Mouse (Mus musculus) spleen, adult 12 weeks (tissue): ENCODE data around the gene Bckdha.

Source experiments
- DNase-seq: peaks from one replicate; pipeline ENCODE4 v3.0.0; 2022; ENCODE audit warnings: low spot score

Gene Bckdha

DNA sequence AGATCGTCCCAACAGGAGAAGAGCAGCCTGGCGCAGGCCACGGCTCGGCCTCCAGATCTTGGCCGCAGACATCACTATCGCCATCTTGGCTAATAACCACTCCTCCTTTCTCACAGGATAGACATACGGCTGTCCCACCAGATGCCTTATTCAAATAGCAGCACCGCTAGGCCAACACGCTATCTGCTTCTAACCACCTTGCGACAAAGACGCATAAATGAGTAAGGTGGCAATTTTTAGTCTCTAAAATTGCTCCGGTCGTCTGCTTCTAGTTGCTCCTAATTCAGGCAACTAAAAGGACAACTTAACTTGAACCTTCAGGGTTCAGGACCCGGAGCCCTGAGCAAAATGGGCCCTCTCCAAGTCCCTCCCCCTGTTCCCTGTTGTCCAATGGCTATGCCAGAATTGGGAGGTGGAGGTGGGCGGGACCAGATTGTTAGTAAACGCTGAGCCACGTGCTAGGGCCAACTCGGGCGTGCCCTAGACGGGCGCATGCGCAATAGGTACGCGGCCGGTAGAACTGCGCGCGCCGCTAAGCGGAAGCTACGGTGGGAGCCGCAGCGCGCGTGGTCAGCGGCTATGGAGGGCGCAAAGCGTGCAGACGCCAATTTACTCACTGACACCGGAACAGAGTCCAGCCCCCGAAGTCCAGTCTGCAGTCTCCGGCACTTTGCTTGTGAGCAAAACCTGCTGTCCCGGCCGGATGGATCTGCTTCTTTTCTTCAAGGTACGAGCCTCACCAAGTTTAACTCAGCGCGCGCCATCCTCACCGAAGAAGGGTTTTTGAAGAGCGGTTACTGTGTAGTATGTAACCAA lies at the start of gene Bckdha, which contains the start of gene Exosc5:
Gene Bckdha, minus strand, starts transcription at position 325 of the 816 bp plus-strand sequence.
Gene Exosc5, plus strand, starts transcription at position 508 of the 816 bp plus-strand sequence.
- DNase-seq: peak; percentile 97

DNA sequence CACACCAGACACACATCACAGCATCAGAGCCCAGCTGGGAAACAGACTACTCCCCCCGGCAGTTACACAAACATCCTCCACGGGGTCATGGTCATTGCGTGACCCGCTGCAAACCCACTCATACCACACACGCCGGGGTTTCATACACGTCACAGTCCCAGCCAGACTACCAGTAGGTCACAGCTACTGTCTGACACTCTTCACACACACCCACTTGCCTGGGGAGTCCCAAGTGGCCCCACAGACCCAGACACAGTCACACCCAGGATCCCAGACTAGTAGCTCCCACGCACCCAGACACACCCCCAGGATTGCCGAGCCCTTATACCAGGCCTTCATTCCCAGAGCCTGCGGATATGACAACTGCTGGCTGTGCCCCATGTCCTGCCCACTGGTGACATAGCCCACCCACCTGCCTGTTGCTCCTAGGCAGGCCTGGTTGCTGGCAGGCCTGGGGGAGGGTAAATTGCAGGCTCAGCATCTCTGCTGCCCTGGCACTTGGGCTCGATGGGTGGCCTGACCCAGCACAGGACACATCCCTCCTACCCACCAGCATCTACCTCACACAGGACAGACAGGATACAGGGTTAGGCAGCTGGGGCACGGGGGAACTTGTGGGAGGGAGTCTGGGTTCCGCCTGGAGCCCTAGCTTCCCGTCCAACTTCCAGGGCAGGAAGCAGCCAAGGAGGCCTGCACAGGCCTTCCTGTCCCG lies 49.0 kb upstream of the Bckdha start:
- no peak for DNase-seq

DNA sequence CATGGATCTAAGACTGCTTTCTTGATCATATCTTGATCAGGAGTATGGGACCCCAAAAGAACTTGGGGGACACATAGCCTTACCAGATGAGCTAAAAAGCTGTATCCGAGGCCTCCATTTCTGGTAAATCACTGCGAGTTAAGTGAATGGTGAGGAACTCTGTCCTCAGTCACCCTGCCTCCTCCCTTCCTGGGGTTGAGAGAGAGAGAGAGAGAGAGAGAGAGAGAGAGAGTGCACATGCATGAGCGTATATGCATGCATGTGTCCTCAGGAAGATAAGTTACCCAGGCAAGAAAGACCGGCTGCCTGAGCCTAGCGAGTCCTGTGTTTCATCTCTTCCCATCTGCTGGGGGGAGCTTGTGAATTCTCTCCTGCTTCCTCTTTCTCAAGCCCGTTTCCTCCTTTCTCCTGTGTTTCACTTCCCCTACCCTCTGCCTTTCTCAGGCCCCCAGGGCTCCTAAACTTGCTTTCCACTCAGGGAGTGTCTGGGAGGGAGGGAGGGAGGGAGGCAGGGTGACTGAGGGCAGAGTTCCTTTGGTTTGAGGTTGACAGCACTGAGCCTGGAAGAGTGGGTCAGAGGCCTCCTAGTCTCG lies 47.9 kb upstream of the Bckdha start:
- no peak for DNase-seq

DNA sequence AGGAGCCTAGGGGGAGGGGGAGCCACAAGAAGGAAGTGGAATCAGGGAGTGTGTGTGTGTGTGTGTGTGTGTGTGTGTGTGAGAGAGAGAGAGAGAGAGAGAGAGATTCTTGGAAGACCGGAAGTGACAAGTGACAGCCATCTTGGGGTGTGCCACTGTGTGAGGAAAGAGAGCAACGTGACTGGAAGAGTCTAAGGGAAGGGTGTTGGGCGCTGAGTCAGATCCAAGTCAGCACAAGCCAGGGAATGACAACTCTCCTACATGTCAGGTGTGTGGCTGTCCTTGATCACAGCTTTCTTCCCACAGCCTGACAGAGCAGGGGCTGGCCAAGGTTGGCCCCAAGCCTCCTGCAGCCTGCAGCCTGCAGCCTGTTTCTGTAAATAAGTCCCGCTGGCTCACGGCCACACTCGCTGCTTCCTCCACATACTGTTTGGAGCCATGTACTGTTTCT lies 47.0 kb upstream of the Bckdha start:
- DNase-seq: no peak

DNA sequence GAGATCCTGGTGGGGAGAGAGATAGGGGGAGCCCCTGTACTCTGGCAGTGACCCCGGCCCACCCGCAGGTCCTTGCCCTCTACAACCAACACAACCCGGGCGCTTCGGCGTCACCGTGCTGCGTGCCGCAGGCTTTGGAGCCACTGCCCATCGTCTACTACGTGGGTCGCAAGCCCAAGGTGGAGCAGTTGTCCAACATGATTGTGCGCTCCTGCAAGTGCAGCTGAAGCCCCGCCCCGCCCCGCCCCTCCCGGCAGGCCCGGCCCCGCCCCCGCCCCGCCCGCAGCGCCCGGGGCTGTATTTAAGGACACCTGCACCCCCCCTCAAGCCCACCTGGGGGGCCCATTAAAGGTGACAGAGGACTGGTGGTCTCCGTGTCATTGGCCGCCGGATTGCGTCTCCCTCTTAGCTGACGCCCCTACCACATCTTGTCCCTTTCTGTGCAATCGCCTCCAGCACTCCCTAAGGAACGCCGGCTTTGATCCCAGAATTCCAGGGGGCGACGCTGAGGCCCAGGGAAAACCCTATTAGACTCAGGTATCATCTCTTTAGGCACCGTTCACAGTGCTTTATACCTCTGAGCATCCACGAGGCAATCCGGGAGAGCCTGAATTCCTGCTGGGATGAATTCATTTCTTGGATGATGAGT lies 46.1 kb upstream of the Bckdha start:
- no peak for DNase-seq

DNA sequence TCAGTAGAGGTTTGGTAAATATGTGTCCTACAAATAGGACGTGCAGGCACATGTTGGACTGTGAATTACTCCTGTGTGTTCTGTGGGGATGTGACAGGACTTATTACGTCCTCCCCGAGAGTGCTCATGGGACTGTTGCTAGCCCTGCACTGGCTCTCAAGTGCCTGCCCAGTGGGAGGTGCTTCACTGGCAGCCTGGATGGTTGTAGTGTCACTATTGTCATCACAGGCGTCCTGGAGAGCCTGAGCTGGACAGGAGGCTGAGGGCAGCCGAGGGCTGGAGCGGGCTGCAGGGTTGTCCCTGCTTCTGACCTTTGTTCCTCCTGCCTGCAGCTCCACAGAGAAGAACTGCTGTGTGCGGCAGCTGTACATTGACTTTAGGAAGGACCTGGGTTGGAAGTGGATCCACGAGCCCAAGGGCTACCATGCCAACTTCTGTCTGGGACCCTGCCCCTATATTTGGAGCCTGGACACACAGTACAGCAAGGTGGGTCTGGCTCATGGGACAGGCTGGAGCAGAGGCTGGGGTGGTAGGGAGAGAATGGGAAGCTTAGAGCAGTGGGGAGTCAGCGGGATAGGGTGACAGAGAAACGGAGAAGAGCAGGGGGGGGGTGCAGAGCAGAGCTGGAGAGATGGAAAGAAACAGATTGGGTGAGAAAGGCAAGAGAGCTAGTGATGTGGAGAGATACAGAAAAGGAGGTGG lies 45.2 kb upstream of the Bckdha start:
- DNase-seq: no peak

DNA sequence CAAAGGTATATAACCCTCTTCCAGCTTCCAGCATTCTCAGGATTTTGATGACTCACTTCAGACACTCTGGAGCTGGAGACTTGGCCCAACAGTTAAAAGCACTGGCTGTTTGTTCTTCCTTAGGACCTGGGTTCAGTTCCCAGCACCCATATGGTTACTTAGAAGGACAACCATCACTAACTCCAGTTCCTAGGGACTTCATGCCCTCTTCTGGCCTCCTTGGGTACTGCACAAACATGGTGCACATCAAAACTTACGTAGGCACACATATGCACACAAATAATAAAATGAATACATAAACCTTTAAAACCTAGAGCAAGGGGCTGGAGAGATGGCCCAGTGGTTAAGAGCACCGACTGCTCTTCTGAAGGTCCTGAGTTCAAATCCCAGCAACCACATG lies 43.6 kb upstream of the Bckdha start:
- DNase-seq: no peak

DNA sequence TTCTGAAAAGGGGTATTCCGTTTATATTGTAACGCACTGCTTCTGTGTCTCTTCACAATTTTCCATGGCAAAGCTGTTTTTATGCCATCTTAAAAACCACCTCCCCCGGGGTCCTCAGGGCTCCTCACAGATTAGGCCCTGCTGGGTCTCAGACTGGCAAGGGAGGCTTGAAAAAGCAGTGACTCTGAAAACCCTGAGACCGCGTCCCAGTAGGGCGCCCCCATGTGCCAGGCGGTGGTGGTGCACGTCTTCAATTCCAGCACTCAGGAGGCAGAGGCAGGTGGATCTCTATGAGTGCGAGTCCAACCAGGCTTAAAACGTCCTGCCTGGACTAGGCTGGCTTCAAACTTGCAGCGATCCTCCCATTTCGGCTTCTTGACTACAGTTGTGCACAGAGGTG lies 42.0 kb upstream of the Bckdha start:
- no peak for DNase-seq

DNA sequence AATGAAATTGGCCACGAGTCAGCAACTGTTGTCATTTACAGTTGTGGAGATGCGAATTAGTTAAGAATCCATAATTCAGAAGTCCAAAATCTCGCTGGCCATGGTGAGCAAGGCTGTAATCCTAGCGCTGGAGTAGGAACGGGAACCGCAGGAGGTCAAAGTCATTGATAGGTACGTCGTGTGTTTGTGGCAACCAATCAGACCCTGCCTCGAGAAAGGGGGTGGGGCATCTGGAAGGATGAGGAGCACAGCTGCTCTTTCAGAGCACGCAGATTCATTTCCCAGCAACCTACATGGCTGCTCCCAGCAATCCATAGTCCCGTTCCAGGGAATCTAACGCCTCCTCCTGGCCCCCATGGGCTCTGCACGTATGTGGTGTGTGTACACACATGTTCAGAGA lies 41.1 kb upstream of the Bckdha start:
- no peak for DNase-seq

DNA sequence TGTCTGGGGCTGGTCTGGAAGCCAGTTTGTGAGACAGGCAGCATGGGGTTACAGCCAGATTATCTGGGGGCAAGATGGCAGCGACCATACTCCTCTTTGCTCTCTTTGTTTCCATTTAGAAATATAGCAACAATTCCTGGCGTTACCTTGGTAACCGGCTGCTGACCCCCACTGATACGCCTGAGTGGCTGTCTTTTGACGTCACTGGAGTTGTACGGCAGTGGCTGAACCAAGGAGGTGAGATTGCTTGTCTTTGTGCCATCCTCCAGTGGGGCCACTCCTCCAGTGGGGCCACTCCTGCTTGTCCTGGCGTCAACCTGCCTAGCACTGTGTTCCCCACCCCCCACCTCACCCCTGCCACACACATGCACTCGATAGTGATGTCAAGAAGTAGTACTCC lies 35.3 kb upstream of the Bckdha start:
- DNase-seq: no peak

DNA sequence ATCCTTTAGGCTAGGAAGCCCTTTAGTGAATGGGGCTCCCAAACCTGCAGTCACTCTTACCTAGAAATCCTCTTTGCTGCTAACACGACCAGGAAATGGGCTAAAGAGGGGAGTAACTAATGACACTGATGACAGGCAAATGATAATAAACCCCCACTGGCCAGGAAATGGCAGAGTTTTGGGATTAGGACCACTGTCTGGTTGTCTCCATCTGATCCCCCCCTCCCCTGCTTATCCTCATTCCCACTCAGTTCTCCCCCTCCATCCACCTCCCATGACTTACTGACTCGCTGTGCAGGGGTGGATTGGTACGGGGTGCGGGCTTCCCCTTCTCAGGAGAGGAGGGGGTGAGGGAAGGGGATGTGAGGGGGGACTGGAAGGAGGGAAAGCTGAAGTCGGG lies 31.3 kb upstream of the Bckdha start:
- no peak for DNase-seq

DNA sequence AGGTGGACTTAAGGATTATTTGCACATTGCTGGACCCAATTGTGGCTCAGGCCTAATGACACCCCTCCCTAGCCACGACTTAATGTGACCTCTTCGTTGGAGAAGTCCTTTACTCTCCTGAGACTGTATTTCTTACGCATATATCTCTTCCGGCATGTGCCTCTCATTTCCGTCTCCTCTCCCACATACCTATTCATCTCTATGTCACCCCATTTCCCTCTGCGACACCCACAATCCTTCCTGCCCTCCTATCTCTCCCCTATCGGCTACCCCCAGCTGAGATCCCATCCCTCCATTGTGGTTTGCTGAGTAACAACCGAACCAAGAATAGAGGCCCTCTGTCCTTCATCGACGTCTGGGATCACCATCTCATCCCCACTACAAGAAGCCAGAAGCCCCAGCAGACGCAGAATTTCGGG lies 30.8 kb upstream of the Bckdha start:
- DNase-seq: no peak

DNA sequence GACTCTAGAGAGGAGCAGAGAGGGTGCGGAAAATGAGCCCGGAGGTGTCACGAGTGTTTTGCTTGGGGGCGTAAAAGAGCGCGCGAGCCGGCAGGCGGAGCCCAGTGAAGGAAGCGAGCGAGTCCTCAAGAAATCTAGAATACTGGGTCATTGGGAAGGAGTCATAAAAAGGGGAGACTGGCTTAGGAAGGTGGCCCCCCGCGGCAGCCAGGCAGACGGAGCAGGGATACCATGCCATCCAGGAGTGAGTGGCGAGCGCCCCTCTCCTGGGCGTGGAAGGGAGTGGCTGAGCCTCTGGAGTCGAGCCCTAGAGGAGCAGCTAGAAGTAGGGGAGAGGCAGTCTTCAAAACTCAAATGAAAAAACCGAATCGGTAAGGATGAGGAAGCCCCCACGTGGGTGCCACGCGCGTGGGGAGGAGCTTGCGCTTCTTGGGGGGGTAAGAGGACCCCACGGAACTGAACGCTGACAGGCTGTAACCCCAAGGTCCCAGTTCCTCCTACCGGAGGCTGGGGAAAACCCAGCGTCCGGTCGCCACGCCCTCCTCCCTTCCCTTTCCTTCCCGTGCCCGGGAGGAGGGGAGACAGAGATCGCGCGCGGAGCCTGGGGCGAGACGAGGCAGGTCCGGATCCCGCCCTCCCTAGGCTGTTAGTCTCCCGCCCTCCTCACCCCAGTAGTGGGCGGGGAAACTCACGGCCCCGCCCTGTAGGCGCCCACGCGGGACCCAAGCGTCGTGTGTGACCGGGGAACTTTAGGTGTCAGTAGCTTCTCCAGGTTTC lies 30.2 kb upstream of the Bckdha start:
- peak; percentile 79 for DNase-seq

DNA sequence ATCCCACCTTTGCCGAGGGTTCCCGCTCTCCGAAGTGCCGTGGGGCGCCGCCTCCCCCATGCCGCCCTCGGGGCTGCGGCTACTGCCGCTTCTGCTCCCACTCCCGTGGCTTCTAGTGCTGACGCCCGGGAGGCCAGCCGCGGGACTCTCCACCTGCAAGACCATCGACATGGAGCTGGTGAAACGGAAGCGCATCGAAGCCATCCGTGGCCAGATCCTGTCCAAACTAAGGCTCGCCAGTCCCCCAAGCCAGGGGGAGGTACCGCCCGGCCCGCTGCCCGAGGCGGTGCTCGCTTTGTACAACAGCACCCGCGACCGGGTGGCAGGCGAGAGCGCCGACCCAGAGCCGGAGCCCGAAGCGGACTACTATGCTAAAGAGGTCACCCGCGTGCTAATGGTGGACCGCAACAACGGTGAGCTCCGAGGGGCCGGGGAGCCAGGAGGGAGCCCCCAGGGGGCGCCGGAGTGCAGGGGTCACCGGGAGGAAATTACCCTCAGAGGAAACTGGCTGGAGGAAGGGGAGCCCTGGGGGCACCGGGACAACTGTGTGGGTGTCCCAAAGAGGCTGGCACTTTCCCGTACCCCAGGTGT lies 29.1 kb upstream of the Bckdha start:
- peak; percentile 53 for DNase-seq

DNA sequence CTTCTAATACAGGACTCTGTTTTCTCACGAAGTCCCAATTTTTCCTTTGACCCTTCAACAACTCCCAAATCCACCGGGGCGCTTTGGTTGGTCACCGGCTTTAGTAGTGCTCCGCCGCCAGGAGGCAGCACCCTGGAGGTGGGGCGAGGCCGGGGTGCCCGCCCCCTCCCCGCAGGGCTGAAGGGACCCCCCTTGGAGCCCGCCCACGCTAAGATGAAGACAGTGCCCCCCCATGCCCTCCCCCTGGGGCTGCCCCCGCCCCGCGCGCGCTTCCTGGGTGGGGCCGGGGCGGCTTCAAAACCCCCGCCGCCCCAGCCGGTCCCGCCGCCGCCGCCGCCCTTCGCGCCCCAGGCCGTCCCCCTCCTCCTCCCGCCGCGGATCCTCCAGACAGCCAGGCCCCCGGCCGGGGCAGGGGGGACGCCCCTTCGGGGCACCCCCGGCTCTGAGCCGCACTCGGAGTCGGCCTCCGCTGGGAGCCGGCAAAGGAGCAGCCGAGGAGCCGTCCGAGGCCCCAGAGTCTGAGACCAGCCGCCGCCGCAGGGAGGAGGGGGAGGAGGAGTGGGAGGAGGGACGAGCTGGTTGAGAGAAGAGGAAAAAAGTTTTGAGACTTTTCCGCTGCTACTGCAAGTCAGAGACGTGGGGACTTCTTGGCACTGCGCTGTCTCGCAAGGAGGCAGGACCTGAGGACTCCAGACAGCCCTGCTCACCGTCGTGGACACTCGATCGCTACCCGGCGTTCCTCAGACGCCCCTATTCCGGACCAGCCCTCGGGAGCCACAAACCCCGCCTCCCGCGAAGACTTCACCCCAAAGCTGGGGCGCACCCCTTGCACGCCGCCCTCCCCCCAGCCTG lies 28.1 kb upstream of the Bckdha start, which contains the start of gene Tgfb1:
Gene Tgfb1, plus strand, starts transcription at position 323 of the 852 bp plus-strand sequence.
- peak; percentile 83 for DNase-seq

DNA sequence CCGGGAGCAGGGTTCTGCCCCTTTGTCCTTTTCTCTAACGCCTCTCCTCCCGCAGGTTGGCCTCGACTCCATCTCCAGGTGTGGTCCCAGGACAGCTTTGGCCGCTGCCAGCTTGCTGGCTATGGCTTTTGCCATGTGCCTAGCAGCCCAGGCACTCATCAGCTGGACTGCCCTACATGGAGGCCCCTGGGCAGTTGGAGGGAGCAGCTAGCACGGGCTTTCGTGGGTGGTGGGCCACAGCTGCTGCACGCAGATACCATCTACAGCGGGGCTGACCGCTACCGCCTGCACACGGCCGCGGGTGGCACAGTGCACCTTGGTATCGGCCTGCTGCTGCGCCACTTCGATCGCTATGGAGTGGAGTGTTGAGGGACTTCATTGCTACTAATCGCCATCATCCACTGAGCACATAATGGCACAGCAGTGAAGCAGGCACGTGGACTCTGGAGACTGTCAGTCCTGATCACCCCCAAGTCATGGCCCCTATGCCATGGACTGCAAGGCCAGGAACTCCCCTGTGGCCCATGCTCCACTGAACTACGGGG lies 27.2 kb upstream of the Bckdha start:
- DNase-seq: no peak

DNA sequence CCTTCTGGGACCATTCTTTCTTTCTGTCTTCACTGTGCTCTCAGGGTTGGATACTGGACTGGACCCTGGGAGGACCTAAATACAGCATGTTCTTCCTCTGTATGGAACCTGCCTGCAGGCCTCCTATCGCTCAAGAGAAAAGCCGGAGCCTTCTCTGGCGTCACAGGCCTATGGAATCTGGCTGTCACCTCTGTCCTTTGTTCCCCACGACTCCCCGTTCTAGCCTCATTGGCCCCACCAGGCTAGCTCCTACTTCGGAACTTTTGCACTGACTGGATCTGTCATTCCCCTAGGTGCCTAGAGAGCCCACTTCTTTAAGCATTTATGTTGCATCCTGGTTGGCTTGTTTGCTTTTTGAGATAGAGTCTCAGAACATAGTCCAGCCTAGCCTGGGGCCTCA lies 25.9 kb upstream of the Bckdha start:
- no peak for DNase-seq

DNA sequence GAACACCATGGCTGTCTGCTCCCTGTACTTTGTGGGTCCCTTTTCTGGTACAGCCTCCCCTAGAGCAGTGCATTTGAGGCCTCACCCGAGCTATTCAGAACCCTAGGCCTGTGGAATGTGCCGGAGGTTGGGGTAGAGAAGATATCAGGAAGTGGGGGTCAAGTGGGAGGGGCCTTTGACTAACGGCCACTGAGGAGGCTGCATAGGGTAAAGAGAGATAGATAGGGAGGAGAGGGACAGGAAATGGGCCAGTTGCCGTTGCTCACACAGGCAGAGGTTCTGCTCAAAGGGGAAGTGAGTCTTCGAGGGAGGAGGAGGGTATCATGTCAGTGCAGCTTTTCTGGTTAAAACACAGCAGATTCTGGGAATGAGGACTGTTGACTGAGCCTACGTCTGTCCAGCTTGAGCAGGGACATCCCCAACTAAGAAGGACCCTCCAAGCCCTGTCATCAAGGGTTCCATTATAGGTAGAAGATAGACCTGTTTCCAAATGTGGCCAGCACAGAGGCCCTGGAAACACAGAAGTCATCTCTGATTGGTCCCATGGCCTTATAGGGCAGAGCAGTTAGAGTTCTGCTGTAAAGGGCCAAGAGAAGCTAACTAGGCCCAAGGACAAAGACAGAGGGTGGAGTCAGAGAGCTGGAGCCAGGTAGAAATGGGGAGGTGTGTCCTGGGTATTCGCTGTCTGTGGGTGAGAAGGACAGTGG lies 24.8 kb upstream of the Bckdha start:
- DNase-seq: peak; percentile 53
